Mouse (Mus musculus) embryonic facial prominence, embryonic 12.5 days (tissue): ENCODE results near the gene Immp2l. TPM values are rescaled to one million over a fixed set of nuclear protein-coding genes. Genes with fewer than 3 reads are reported as not detected.

Experiments used
- ATAC-seq: fragments of 200-750 bp; cut with Nextera tagmentation; 2 replicates; pipeline ENCODE4 v1.8.0; 2017; ENCODE audit not compliant: insufficient number of reproducible peaks, insufficient read depth, low FRiP score, low TSS enrichment
- H3K27ac ChIP-seq: fragments of 300-500 bp; sonication (generic); 2 replicates; pipeline ENCODE4 v1.5.1; 2016; ENCODE audit warnings: mild to moderate bottlenecking
- H3K27me3 ChIP-seq: fragments of 300-500 bp; sonication (generic); 2 replicates; pipeline ENCODE4 v1.6.1; 2016; ENCODE audit warnings: mild to moderate bottlenecking, moderate library complexity
- H3K36me3 ChIP-seq: fragments of 300-500 bp; sonication (generic); 2 replicates; pipeline ENCODE4 v1.6.1; 2016; ENCODE audit warnings: mild to moderate bottlenecking
- H3K4me1 ChIP-seq: fragments of 300-500 bp; sonication (generic); 2 replicates; pipeline ENCODE4 v1.6.1; 2016
- H3K4me2 ChIP-seq: fragments of 300-500 bp; sonication (generic); replicated peaks from 2 replicates; pipeline ENCODE4 v1.6.1; 2016; ENCODE audit warnings: mild to moderate bottlenecking, moderate library complexity
- H3K4me3 ChIP-seq: fragments of 300-500 bp; sonication (generic); 2 replicates; pipeline ENCODE4 v1.5.1; 2016; ENCODE audit warnings: mild to moderate bottlenecking
- H3K9ac ChIP-seq: fragments of 300-500 bp; sonication (generic); 2 replicates; pipeline ENCODE4 v1.6.1; 2016; ENCODE audit warnings: mild to moderate bottlenecking, moderate library complexity
- H3K9me3 ChIP-seq: fragments of 300-500 bp; sonication (generic); 2 replicates; pipeline ENCODE4 v1.6.1; 2016; ENCODE audit warnings: mild to moderate bottlenecking, moderate library complexity
- WGBS: fragments of 180-500 bp; shearing (Covaris S2); methylation state at CpG from one replicate; pipeline ENCODE4 v1.1.7; 2016; 5-methylcytosine and 5-hydroxymethylcytosine counted together
- polyA plus RNA-seq: library from polyadenylated mRNA; unstranded; fragments of >200 nt; fragmentation: Nextera tagmentation; extraction: Ambion mirVana; gene quantifications from 2 replicates; pipeline ENCODE4 v1.2.1, GENCODE M21; 2016

The Immp2l gene
- polyA plus RNA-seq, 1 experiment from 2014 or later = 12.4 TPM

- Histone ChIP-seq H3K4me3 (no peak overlapping the region), H3K36me3 (no peaks in the 10 kb centered on the region), H3K9ac (no peak overlapping the region), H3K27ac (no peak overlapping the region), H3K9me3 (no peaks in the 10 kb centered on the region), H3K4me2 (no peak overlapping the region), H3K4me1 (no peaks in the 10 kb centered on the region), H3K27me3 (no peaks in the 10 kb centered on the region)
- ATAC-seq = no peak
- 59% methylated on average over 2 of the region's 2 CpGs for WGBS
These were observed 651.0 kb downstream of the Immp2l start for GRCm38 (mm10) chr12:41674861-41675260.

- H3K36me3 ChIP-seq = no peaks in the 10 kb centered on the region
- H3K4me3 ChIP-seq = no peak overlapping the region
- H3K9me3 ChIP-seq = no peaks in the 10 kb centered on the region
- ATAC-seq = no peak
- H3K4me2 ChIP-seq = no peak overlapping the region
- no peaks in the 10 kb centered on the region for H3K4me1 ChIP-seq
- no peak overlapping the region for H3K27ac ChIP-seq
- 90% methylated on average over 1 of the region's 1 CpGs for WGBS
- H3K9ac ChIP-seq = no peak overlapping the region
- H3K27me3 ChIP-seq = no peaks in the 10 kb centered on the region
These were observed 656.3 kb downstream of the Immp2l start for GRCm38 (mm10) chr12:41680141-41680540.

GRCm38 (mm10) chr12:41682141-41682540 is 658.3 kb downstream of the Immp2l start:
- ATAC-seq = no peak
- no peak overlapping the region for H3K4me2 ChIP-seq
- H3K27ac ChIP-seq = no peak overlapping the region
- no peaks in the 10 kb centered on the region for H3K4me1 ChIP-seq
- H3K9ac ChIP-seq = no peak overlapping the region
- H3K36me3 ChIP-seq = no peaks in the 10 kb centered on the region
- no peak overlapping the region for H3K4me3 ChIP-seq
- WGBS = 81% methylated on average over 1 of the region's 1 CpGs
- H3K27me3 ChIP-seq = no peaks in the 10 kb centered on the region
- H3K9me3 ChIP-seq = no peaks in the 10 kb centered on the region

GRCm38 (mm10) chr12:41689809-41690208 is 665.9 kb downstream of the Immp2l start:
- no peaks in the 10 kb centered on the region for H3K36me3 ChIP-seq
- H3K4me2 ChIP-seq = no peak overlapping the region
- 88% methylated on average over 3 of the region's 3 CpGs for WGBS
- H3K9ac ChIP-seq = no peak overlapping the region
- H3K9me3 ChIP-seq = no peaks in the 10 kb centered on the region
- H3K27me3 ChIP-seq = no peaks in the 10 kb centered on the region
- no peak for ATAC-seq
- no peaks in the 10 kb centered on the region for H3K4me1 ChIP-seq
- H3K4me3 ChIP-seq = no peak overlapping the region
- no peak overlapping the region for H3K27ac ChIP-seq

- Histone ChIP-seq H3K9me3 (no peaks in the 10 kb centered on the region), H3K36me3 (no peaks in the 10 kb centered on the region), H3K4me1 (no peaks in the 10 kb centered on the region), H3K9ac (no peak overlapping the region), H3K4me3 (no peak overlapping the region), H3K27ac (no peak overlapping the region), H3K4me2 (no peak overlapping the region), H3K27me3 (no peaks in the 10 kb centered on the region)
- no peak for ATAC-seq
- WGBS = 89% methylated on average over 2 of the region's 2 CpGs
These were observed 686.7 kb downstream of the Immp2l start for GRCm38 (mm10) chr12:41710608-41711007.

- Histone ChIP-seq H3K4me1 (no peaks in the 10 kb centered on the region), H3K9me3 (0 out of 2 replicates have a peak, but pooled peaks cover 5% of the 10 kb centered on the region), H3K4me2 (no peak overlapping the region), H3K27ac (no peak overlapping the region), H3K4me3 (no peak overlapping the region), H3K9ac (no peak overlapping the region), H3K36me3 (no peaks in the 10 kb centered on the region), H3K27me3 (no peaks in the 10 kb centered on the region)
- 36% methylated on average over 1 of the region's 1 CpGs for WGBS
- ATAC-seq = no peak
These were observed 693.1 kb downstream of the Immp2l start for GRCm38 (mm10) chr12:41716946-41717345.

GRCm38 (mm10) chr12:41724585-41724984 is 700.7 kb downstream of the Immp2l start:
- 84% methylated on average over 2 of the region's 2 CpGs for WGBS
- Histone ChIP-seq H3K4me1 (no peaks in the 10 kb centered on the region), H3K9ac (no peak overlapping the region), H3K4me3 (no peak overlapping the region), H3K9me3 (no peaks in the 10 kb centered on the region), H3K4me2 (no peak overlapping the region), H3K27ac (no peak overlapping the region), H3K27me3 (no peaks in the 10 kb centered on the region), H3K36me3 (no peaks in the 10 kb centered on the region)
- no peak for ATAC-seq

GRCm38 (mm10) chr12:41726720-41727119 is 702.8 kb downstream of the Immp2l start:
- no peak overlapping the region for H3K27ac ChIP-seq
- no peaks in the 10 kb centered on the region for H3K9me3 ChIP-seq
- H3K4me1 ChIP-seq = no peaks in the 10 kb centered on the region
- H3K36me3 ChIP-seq = no peaks in the 10 kb centered on the region
- WGBS = 82% methylated on average over 1 of the region's 1 CpGs
- no peaks in the 10 kb centered on the region for H3K27me3 ChIP-seq
- no peak overlapping the region for H3K9ac ChIP-seq
- ATAC-seq = no peak
- H3K4me3 ChIP-seq = no peak overlapping the region
- no peak overlapping the region for H3K4me2 ChIP-seq

- Histone ChIP-seq H3K4me3 (no peak overlapping the region), H3K4me1 (no peaks in the 10 kb centered on the region), H3K9me3 (no peaks in the 10 kb centered on the region), H3K27me3 (no peaks in the 10 kb centered on the region), H3K9ac (no peak overlapping the region), H3K27ac (no peak overlapping the region), H3K4me2 (no peak overlapping the region), H3K36me3 (no peaks in the 10 kb centered on the region)
- 63% methylated on average over 3 of the region's 3 CpGs for WGBS
- no peak for ATAC-seq
These were observed 703.3 kb downstream of the Immp2l start for GRCm38 (mm10) chr12:41727221-41727620.

GRCm38 (mm10) chr12:41727764-41728338 is 704.0 kb downstream of the Immp2l start:
- no peak overlapping the region for H3K9ac ChIP-seq
- H3K27me3 ChIP-seq = no peaks in the 10 kb centered on the region
- 58% methylated on average over 1 of the region's 1 CpGs for WGBS
- H3K36me3 ChIP-seq = no peaks in the 10 kb centered on the region
- no peak overlapping the region for H3K27ac ChIP-seq
- H3K4me1 ChIP-seq = no peaks in the 10 kb centered on the region
- no peaks in the 10 kb centered on the region for H3K9me3 ChIP-seq
- no peak overlapping the region for H3K4me3 ChIP-seq
- no peak overlapping the region for H3K4me2 ChIP-seq
- ATAC-seq = no peak

- no peak overlapping the region for H3K27ac ChIP-seq
- 59% methylated on average over 1 of the region's 1 CpGs for WGBS
- no peak for ATAC-seq
- H3K9ac ChIP-seq = no peak overlapping the region
- H3K4me3 ChIP-seq = no peak overlapping the region
- no peaks in the 10 kb centered on the region for H3K27me3 ChIP-seq
- H3K4me2 ChIP-seq = no peak overlapping the region
- no peaks in the 10 kb centered on the region for H3K4me1 ChIP-seq
- no peaks in the 10 kb centered on the region for H3K9me3 ChIP-seq
- no peaks in the 10 kb centered on the region for H3K36me3 ChIP-seq
These were observed 704.6 kb downstream of the Immp2l start for GRCm38 (mm10) chr12:41728467-41728866.

- no peak overlapping the region for H3K9ac ChIP-seq
- 96% methylated on average over 1 of the region's 1 CpGs for WGBS
These were observed 705.9 kb downstream of the Immp2l start for GRCm38 (mm10) chr12:41729780-41730179.

GRCm38 (mm10) chr12:41733168-41733567 is 709.3 kb downstream of the Immp2l start:
- no peaks in the 10 kb centered on the region for H3K27me3 ChIP-seq
- ATAC-seq = no peak
- no peaks in the 10 kb centered on the region for H3K36me3 ChIP-seq
- no peak overlapping the region for H3K4me2 ChIP-seq
- H3K9me3 ChIP-seq = no peaks in the 10 kb centered on the region
- no peak overlapping the region for H3K4me3 ChIP-seq
- no peak overlapping the region for H3K9ac ChIP-seq
- no peaks in the 10 kb centered on the region for H3K4me1 ChIP-seq
- H3K27ac ChIP-seq = no peak overlapping the region

More at GRCm38 (mm10) chr12:41729780-41730179, 705.9 kb downstream of the Immp2l start:
- no peak for ATAC-seq
- no peaks in the 10 kb centered on the region for H3K27me3 ChIP-seq
- no peak overlapping the region for H3K4me2 ChIP-seq
- no peaks in the 10 kb centered on the region for H3K9me3 ChIP-seq
- no peaks in the 10 kb centered on the region for H3K4me1 ChIP-seq
- H3K36me3 ChIP-seq = no peaks in the 10 kb centered on the region
- no peak overlapping the region for H3K27ac ChIP-seq
- H3K4me3 ChIP-seq = no peak overlapping the region
